8 mouse cellular contexts compared by ENCODE assay signal in genomic region chr3:53165281-53165680, GRCm38 (mm10).
DNase-seq lines count a peak whose midpoint lies in the region; ATAC-seq lines count a peak whose summit lies in the region.

No protein-coding gene starts in this region.

- 63% methylated on average over 10 of the region's 10 CpGs for WGBS in heart, embryonic 13.5 days
- 78% methylated on average over 10 of the region's 10 CpGs for WGBS in liver, embryonic 12.5 days (ENCODE audit: insufficient replicate concordance)

- H3K4me3 ChIP-seq in heart, embryonic 13.5 days: no peak overlapping the region
- H3K4me3 ChIP-seq in liver, embryonic 12.5 days: no peak overlapping the region

- peaks cover 4% of the 10 kb centered on the region; the same call in 1 of the 2 replicates for H3K36me3 ChIP-seq in heart, embryonic 13.5 days
- no peaks in the 10 kb centered on the region for H3K36me3 ChIP-seq in liver, embryonic 12.5 days

- no peaks in the 10 kb centered on the region for H3K27me3 ChIP-seq in heart, embryonic 13.5 days (replicated peaks)
- H3K27me3 ChIP-seq in liver, embryonic 12.5 days (replicated peaks): no peaks in the 10 kb centered on the region

- H3K4me2 ChIP-seq in heart, embryonic 13.5 days: peak overlapping the region; percentile 10
- H3K4me2 ChIP-seq in liver, embryonic 12.5 days: no peak overlapping the region

- no peaks in the 10 kb centered on the region for H3K9me3 ChIP-seq in heart, embryonic 13.5 days
- H3K9me3 ChIP-seq in liver, embryonic 12.5 days (replicated peaks): no peaks in the 10 kb centered on the region

- DNase-seq in layer of hippocampus, adult 11-12 months (ENCODE audit: low spot score): peak; percentile 17
- no peak for DNase-seq in layer of hippocampus, adult 9-10 months (ENCODE audit: low spot score)
- peak; percentile 83 for DNase-seq in cerebellum, adult 9-10 months
- DNase-seq in lung, postnatal 10 days: peak; percentile 58
- DNase-seq in natural killer cell, adult 2 months (ENCODE audit: low spot score in 2 of 2): no peak

- H3K9ac ChIP-seq in heart, embryonic 13.5 days: no peak overlapping the region
- H3K9ac ChIP-seq in liver, embryonic 12.5 days: no peak overlapping the region

- peaks cover 63% of the 10 kb centered on the region for H3K4me1 ChIP-seq in heart, embryonic 13.5 days
- H3K4me1 ChIP-seq in liver, embryonic 12.5 days: no peaks in the 10 kb centered on the region

- peak overlapping the region; percentile 55 for H3K27ac ChIP-seq in heart, embryonic 13.5 days (replicated peaks)
- H3K27ac ChIP-seq in liver, embryonic 12.5 days: no peak overlapping the region

- no peak for ATAC-seq in heart, embryonic 13.5 days (ENCODE audit: extremely low read depth, insufficient number of reproducible peaks, low FRiP score, low TSS enrichment)
- no peak for ATAC-seq in liver, embryonic 12.5 days
- ATAC-seq in CD4-positive, CD25-positive, alpha-beta regulatory T cell, adult 4 months: no peak

Comparison
In these comparisons a context has a peak if more than half of its experiments do, and no peak if none do; other contexts are left out.
1. DNase-seq: peak in layer of hippocampus, adult 11-12 months (single experiment), cerebellum, adult 9-10 months (single experiment) and lung, postnatal 10 days (single experiment); none in layer of hippocampus, adult 9-10 months (single experiment) and natural killer cell, adult 2 months (0 of 2).